Comparison of ENCODE assay signal across 27 mouse cellular contexts in genomic region chr15:67845707-67846106, GRCm38 (mm10).
"Had no signal": no experiment of that assay in that cellular context is flagged by ENCODE, and none has a peak within 500 bp of the region (broad histone marks: within the 10 kb centered on the region; RNA-seq: fewer than 3 reads in every experiment).

No protein-coding gene starts in this region.

- H3K27me3 ChIP-seq: limb, embryonic 12.5 days; limb, embryonic 13.5 days; limb, embryonic 15.5 days; liver, embryonic 12.5 days; liver, embryonic 13.5 days; liver, embryonic 15.5 days; lung, embryonic 15.5 days; megakaryocyte, embryonic 14.5 days; midbrain, embryonic 12.5 days; midbrain, embryonic 13.5 days; midbrain, embryonic 15.5 days; neural tube, embryonic 12.5 days had no signal

- H3K4me3 ChIP-seq: limb, embryonic 10.5 days; limb, embryonic 12.5 days; limb, embryonic 13.5 days; limb, embryonic 15.5 days; liver, embryonic 12.5 days; liver, embryonic 13.5 days; liver, embryonic 15.5 days; lung, embryonic 15.5 days; megakaryocyte, embryonic 14.5 days; midbrain, embryonic 10.5 days; midbrain, embryonic 12.5 days; midbrain, embryonic 13.5 days; midbrain, embryonic 15.5 days; neural tube, embryonic 12.5 days had no signal

- H3K36me3 ChIP-seq: limb, embryonic 10.5 days; limb, embryonic 12.5 days; limb, embryonic 13.5 days; limb, embryonic 15.5 days; liver, embryonic 12.5 days; liver, embryonic 13.5 days; liver, embryonic 15.5 days; lung, embryonic 15.5 days; midbrain, embryonic 10.5 days; midbrain, embryonic 12.5 days; midbrain, embryonic 13.5 days; midbrain, embryonic 15.5 days; neural tube, embryonic 12.5 days had no signal

- DNase-seq: left cerebral cortex, postnatal 4 days; liver; liver, embryonic 13.5 days; liver, postnatal 0 days; lung, adult 18-20 months; lung, adult 2 months; lung, embryonic 14.5 days; lung, postnatal 10 days; lung, postnatal 14 days; lung, postnatal 36 days; lung, postnatal 4 days; midbrain, embryonic 14.5 days had no signal

- H3K4me2 ChIP-seq: limb, embryonic 12.5 days; limb, embryonic 13.5 days; limb, embryonic 15.5 days; liver, embryonic 11.5 days; liver, embryonic 12.5 days; liver, embryonic 13.5 days; liver, embryonic 15.5 days; lung, embryonic 14.5 days; lung, embryonic 15.5 days; midbrain, embryonic 11.5 days; midbrain, embryonic 12.5 days; midbrain, embryonic 13.5 days; midbrain, embryonic 15.5 days; neural tube, embryonic 12.5 days had no signal
